In the genomic region with DNA sequence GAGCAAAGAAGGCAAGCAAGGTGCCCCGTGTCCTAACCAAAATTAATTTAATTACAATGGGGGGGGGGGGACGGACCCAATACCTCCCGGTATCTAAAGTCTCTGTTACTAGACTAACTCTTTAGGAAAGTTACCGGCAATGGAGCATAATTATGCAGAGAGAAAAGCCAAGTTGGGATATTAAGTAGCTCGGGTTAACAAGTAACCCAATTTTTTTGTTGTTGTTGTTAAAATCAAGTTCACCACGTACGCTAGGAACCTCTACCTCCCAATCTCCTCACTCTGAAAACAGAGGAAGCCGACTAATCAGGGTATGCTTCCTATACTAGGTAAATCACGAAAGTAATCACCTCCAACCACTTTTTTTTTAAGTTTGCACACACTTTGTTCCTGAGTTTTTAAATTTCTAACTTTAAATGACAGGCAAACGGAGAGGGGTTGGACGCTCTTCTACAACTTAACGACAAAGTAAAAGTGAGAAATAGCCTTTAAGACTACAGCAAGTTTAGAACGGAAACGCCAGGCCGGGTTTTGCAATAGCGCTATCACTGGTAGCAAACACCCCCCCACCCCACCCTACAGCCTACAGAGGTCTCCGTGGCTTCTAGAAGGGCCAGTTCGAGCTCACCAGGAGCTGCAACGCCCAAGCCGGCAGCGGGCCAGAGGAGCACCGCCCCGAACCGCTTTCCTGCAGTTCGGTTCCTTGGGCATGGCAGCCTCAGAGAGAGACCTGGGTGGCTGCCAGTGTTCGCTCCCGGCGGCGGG, we compare ENCODE assay signal across 8 mouse cellular contexts. TPM values are rescaled to one million over a fixed set of nuclear protein-coding genes. Genes with fewer than 3 reads are reported as not detected.
DNase-seq lines count a peak whose midpoint lies in the region; ATAC-seq and TF ChIP-seq lines count a peak whose summit lies in the region.

No protein-coding gene starts in this region.

- TF ChIP-seq EP300 in lung, postnatal 0 days (IDR thresholded peaks at IDR 0.05), result no peak

- peak overlapping the region; percentile 61; the same call in 1 of the 2 replicates for H3K9ac ChIP-seq in heart, embryonic 11.5 days (ENCODE audit: low read depth, low read length)
- H3K9ac ChIP-seq in lung, postnatal 0 days (replicated peaks; ENCODE audit: low read depth), result peak overlapping the region; percentile 58

- H3K4me1 ChIP-seq in heart, embryonic 11.5 days (ENCODE audit: control insufficient read depth, insufficient read depth, low read length), result peaks cover 12% of the 10 kb centered on the region; the same call in 1 of the 2 replicates
- H3K4me1 ChIP-seq in lung, postnatal 0 days (ENCODE audit: insufficient read depth, low read depth, low read length), result no peaks in the 10 kb centered on the region; the same call in 1 of the 2 replicates
- peaks cover 22% of the 10 kb centered on the region for H3K4me1 ChIP-seq in small intestine, adult 2 months (ENCODE audit: control insufficient read depth, insufficient read depth, insufficient read length, low read length)

- peak overlapping the region; percentile 44 for H3K4me3 ChIP-seq in layer of hippocampus, adult 2 months
- peak overlapping the region; percentile 50 for H3K4me3 ChIP-seq in heart, embryonic 11.5 days (ENCODE audit: low read depth, low read length)
- H3K4me3 ChIP-seq in lung, postnatal 0 days (ENCODE audit: low read depth, low read length), result peak overlapping the region; percentile 55
- peak overlapping the region; percentile 94 for H3K4me3 ChIP-seq in small intestine, adult 2 months (ENCODE audit: low read depth, low read length)

- DNase-seq in layer of hippocampus, adult 2 months (ENCODE audit: low spot score in 2 of 2), result no peak
- DNase-seq in layer of hippocampus, adult 18-20 months (ENCODE audit: low spot score in 2 of 2), result no peak
- peak; percentile 83 for DNase-seq in kidney, adult 9 months
- peak; percentile 76 for DNase-seq in lung, postnatal 0 days (ENCODE audit: low spot score)
- no peak for DNase-seq in right cerebral cortex, postnatal 36 days (ENCODE audit: low spot score in 2 of 2)

- TF ChIP-seq CTCF in layer of hippocampus, adult 2 months (conservative IDR thresholded peaks at IDR 0.05), result no peak
- no peak for TF ChIP-seq CTCF in lung, postnatal 0 days (IDR thresholded peaks at IDR 0.05)
- no peak for TF ChIP-seq CTCF in small intestine, adult 2 months (IDR thresholded peaks at IDR 0.05; ENCODE audit: extremely low read depth, insufficient read length, insufficient replicate concordance, low read depth, low read length)

- WGBS in heart, embryonic 11.5 days (ENCODE audit: insufficient replicate concordance), result 3% methylated on average over 29 of the region's 29 CpGs
- WGBS in lung, postnatal 0 days, result 7% methylated on average over 29 of the region's 29 CpGs
- 6% methylated on average over 29 of the region's 29 CpGs for WGBS in small intestine, adult 2 months

- H3K36me3 ChIP-seq in heart, embryonic 11.5 days (ENCODE audit: control insufficient read depth, insufficient read depth, low read length), result no peaks in the 10 kb centered on the region
- no peaks in the 10 kb centered on the region for H3K36me3 ChIP-seq in lung, postnatal 0 days (ENCODE audit: insufficient read depth, low read length)
- H3K36me3 ChIP-seq in small intestine, adult 2 months (ENCODE audit: control insufficient read depth, insufficient read depth, low read length), result no peaks in the 10 kb centered on the region

- TF ChIP-seq POLR2A in small intestine, adult 2 months (IDR thresholded peaks at IDR 0.05; ENCODE audit: low read depth, low read length), result no peak; the same call in 1 of the 2 replicates

- peak overlapping the region; percentile 97 for H3K4me2 ChIP-seq in heart, embryonic 11.5 days
- H3K4me2 ChIP-seq in lung, postnatal 0 days (replicated peaks; ENCODE audit: low read depth, low read length), result peak overlapping the region; percentile 95

- no peaks in the 10 kb centered on the region for H3K9me3 ChIP-seq in heart, embryonic 11.5 days (replicated peaks; ENCODE audit: control insufficient read depth, low read length)
- H3K9me3 ChIP-seq in lung, postnatal 0 days (ENCODE audit: low read length), result no peaks in the 10 kb centered on the region

- peak; percentile 67 for ATAC-seq in common myeloid progenitor, adult 5-6 weeks (replicated peaks; ENCODE audit: low read depth, poor library complexity, severe bottlenecking)
- no peak for ATAC-seq in heart, embryonic 11.5 days (replicated peaks; ENCODE audit: insufficient number of reproducible peaks, low FRiP score, low TSS enrichment)
- peak; percentile 48 for ATAC-seq in lung, postnatal 0 days

- H3K27me3 ChIP-seq in heart, embryonic 11.5 days (ENCODE audit: control insufficient read depth, insufficient read depth, low read length), result peaks cover 30% of the 10 kb centered on the region
- 0 out of 2 replicates have a peak, but pooled peaks cover 10% of the 10 kb centered on the region for H3K27me3 ChIP-seq in lung, postnatal 0 days (replicated peaks; ENCODE audit: insufficient read depth, low read length)
- no peaks in the 10 kb centered on the region for H3K27me3 ChIP-seq in small intestine, adult 2 months (ENCODE audit: control insufficient read depth, insufficient read depth, low read length)

- no peak overlapping the region for H3K27ac ChIP-seq in layer of hippocampus, adult 2 months
- H3K27ac ChIP-seq in heart, embryonic 11.5 days (ENCODE audit: low read depth, low read length), result no peak overlapping the region
- peak overlapping the region; percentile 87 for H3K27ac ChIP-seq in lung, postnatal 0 days (ENCODE audit: low read length)
- peak overlapping the region; percentile 82 for H3K27ac ChIP-seq in small intestine, adult 2 months (ENCODE audit: insufficient read depth, low read depth, low read length)

RNA-seq across cellular contexts. Expression of gene F2rl1, which starts 1.2 kb away (rescaled TPM):
- under 1 TPM; 0.17 to 0.18 TPM for total RNA-seq in layer of hippocampus, adult 2 months (2021)
- total RNA-seq in layer of hippocampus, adult 18-20 months (2021), result under 1 TPM; 0.15 to 0.22 TPM
- 0.10 and 0.78 TPM in 2 replicates for total RNA-seq in common myeloid progenitor, adult 5-6 weeks (2017)
- 0.20 TPM in 1 of 2 replicates, not detected in the other for polyA plus RNA-seq in heart, embryonic 11.5 days (2014; fragmentation: Nextera tagmentation; extraction: Ambion mirVana)
- 4.3 and 5.6 TPM in 2 replicates for polyA plus RNA-seq in lung, postnatal 0 days (2015; fragmentation: Nextera tagmentation; extraction: Ambion mirVana)
- polyA plus RNA-seq in small intestine, adult 2 months (2012; rRNA removed), result 15.4 and 30.0 TPM in 2 replicates

RNA-seq across cellular contexts. Expression of gene S100z, which starts 45.3 kb away (rescaled TPM):
- not detected for total RNA-seq in layer of hippocampus, adult 2 months (2021)
- not detected for total RNA-seq in layer of hippocampus, adult 18-20 months (2021)
- not detected in 2 replicates for total RNA-seq in common myeloid progenitor, adult 5-6 weeks (2017)
- polyA plus RNA-seq in heart, embryonic 11.5 days (2014; fragmentation: Nextera tagmentation; extraction: Ambion mirVana), result not detected in 2 replicates
- not detected in 2 replicates for polyA plus RNA-seq in lung, postnatal 0 days (2015; fragmentation: Nextera tagmentation; extraction: Ambion mirVana)
- not detected in 2 replicates for polyA plus RNA-seq in small intestine, adult 2 months (2012; rRNA removed)

Comparison
In these comparisons a context has a peak if more than half of its experiments do, and no peak if none do; other contexts are left out.
1. DNase-seq: peak in kidney, adult 9 months (single experiment) and lung, postnatal 0 days (single experiment); none in layer of hippocampus, adult 2 months (0 of 2), layer of hippocampus, adult 18-20 months (0 of 2) and right cerebral cortex, postnatal 36 days (0 of 2).
2. H3K27ac ChIP-seq: peak in lung, postnatal 0 days (single experiment) and small intestine, adult 2 months (single experiment); none in layer of hippocampus, adult 2 months (single experiment) and heart, embryonic 11.5 days (single experiment).
3. H3K4me3 ChIP-seq: peak in every context shown above with its lines; median percentile 94 in small intestine, adult 2 months; 55 in lung, postnatal 0 days; 50 in heart, embryonic 11.5 days; 44 in layer of hippocampus, adult 2 months.